In genomic region chr12:113277741-113278140, GRCm38 (mm10) we compare ENCODE assay signal across 18 mouse cellular contexts.
"Had no signal": no experiment of that assay in that cellular context is flagged by ENCODE, and none has a peak within 500 bp of the region (broad histone marks: within the 10 kb centered on the region; RNA-seq: fewer than 3 reads in every experiment).

No protein-coding gene starts in this region.

- H3K4me1 ChIP-seq: liver, embryonic 12.5 days; midbrain, embryonic 12.5 days; neural tube, embryonic 12.5 days had no signal

- H3K36me3 ChIP-seq: liver, embryonic 12.5 days; midbrain, embryonic 10.5 days; midbrain, embryonic 12.5 days; neural tube, embryonic 12.5 days had no signal

- H3K9ac ChIP-seq: liver, embryonic 12.5 days; liver, embryonic 14.5 days; lung, embryonic 14.5 days; midbrain, embryonic 12.5 days; neural tube, embryonic 12.5 days had no signal

- H3K4me2 ChIP-seq: liver, embryonic 12.5 days; lung, embryonic 14.5 days; midbrain, embryonic 12.5 days; neural tube, embryonic 12.5 days had no signal

- H3K27me3 ChIP-seq: liver, embryonic 12.5 days; midbrain, embryonic 12.5 days; neural tube, embryonic 12.5 days had no signal

- H3K9me3 ChIP-seq: liver, embryonic 12.5 days; midbrain, embryonic 10.5 days; midbrain, embryonic 12.5 days; neural tube, embryonic 12.5 days had no signal

- DNase-seq: lung, adult 18-20 months; lung, embryonic 14.5 days; lung, postnatal 10 days; lung, postnatal 4 days; midbrain, embryonic 14.5 days; retina, postnatal 1 day; right cerebral cortex, adult 18-20 months; right cerebral cortex, postnatal 25 days; right cerebral cortex, postnatal 4 days; spleen, adult 18-20 months; thymus, adult 18-20 months; thymus, postnatal 14 days; thymus, postnatal 36 days had no signal

- ATAC-seq: liver, embryonic 12.5 days had no signal

- H3K4me3 ChIP-seq: liver, embryonic 12.5 days; midbrain, embryonic 10.5 days; midbrain, embryonic 12.5 days; neural tube, embryonic 12.5 days had no signal

- H3K27ac ChIP-seq: liver, embryonic 12.5 days; liver, embryonic 14.5 days; midbrain, embryonic 10.5 days; midbrain, embryonic 12.5 days; neural tube, embryonic 12.5 days had no signal
